Mouse (Mus musculus): Measurements from ENCODE around the gene Epop. TPM values are rescaled to one million over a fixed set of nuclear protein-coding genes. Genes with fewer than 3 reads are reported as not detected.
"Not testable (repeated sequence)": the region's sequence is repeated elsewhere in the genome, so short reads cannot be mapped to it uniquely, and the experiment has no call there.

Gene Epop
- polyA plus RNA-seq, 1 experiment = 3.3 TPM

- Histone ChIP-seq H3K27me3 (ENCODE audit: control insufficient read depth, insufficient read depth, insufficient read length) (no peaks in the 10 kb centered on the region), H3K36me3 (ENCODE audit: control insufficient read depth, insufficient read depth) (no peaks in the 10 kb centered on the region), H3ac (ENCODE audit: control insufficient read depth, insufficient read length) (no peak overlapping the region), H3K79me2 (ENCODE audit: control insufficient read depth, insufficient read depth) (no peaks in the 10 kb centered on the region), H3K4me3 (no peak overlapping the region), H3K4me2 (ENCODE audit: low read depth) (no peak overlapping the region)
- TF ChIP-seq MYOD1 (IDR thresholded peaks at IDR 0.05; ENCODE audit: control insufficient read depth in 1 of 3, insufficient read length in 2 of 3, low read depth in 2 of 3) (no peak), TCF12 (IDR thresholded peaks at IDR 0.05; ENCODE audit: insufficient read depth, poor library complexity, severe bottlenecking) (no peak), E2F4 (IDR thresholded peaks at IDR 0.05; ENCODE audit: insufficient read depth) (no peak), POLR2A (IDR thresholded peaks at IDR 0.05; ENCODE audit: insufficient read length, low read depth) (no peak), MYOG (IDR thresholded peaks at IDR 0.05; ENCODE audit: control insufficient read depth in 1 of 3, insufficient read depth in 1 of 3, insufficient read length in 2 of 3, low read depth in 2 of 3) (no peak), REST (IDR thresholded peaks at IDR 0.05; ENCODE audit: insufficient read depth, insufficient read length) (no peak), POLR2AphosphoS2 (IDR thresholded peaks at IDR 0.05; ENCODE audit: insufficient read length, low read depth) (no peak), TCF3 (IDR thresholded peaks at IDR 0.05; ENCODE audit: insufficient read length, low read depth) (no peak)
Measured at GRCm38 (mm10) chr11:97635468-97636019, 6.0 kb upstream of the Epop start.

GRCm38 (mm10) chr11:97632440-97632839, 2.9 kb upstream of the Epop start:
- not testable (repeated sequence) for H3K36me3 ChIP-seq (ENCODE audit: control insufficient read depth, insufficient read depth); H3K4me3 ChIP-seq; H3ac ChIP-seq (ENCODE audit: control insufficient read depth, insufficient read length); H3K4me2 ChIP-seq (ENCODE audit: low read depth); H3K79me2 ChIP-seq (ENCODE audit: control insufficient read depth, insufficient read depth)
- H3K27me3 ChIP-seq (ENCODE audit: control insufficient read depth, insufficient read depth, insufficient read length) = peaks cover 11% of the 10 kb centered on the region

- H3K4me3 ChIP-seq = no peak overlapping the region
- H3K27me3 ChIP-seq (ENCODE audit: control insufficient read depth, insufficient read depth, insufficient read length) = peaks cover 11% of the 10 kb centered on the region
- no peaks in the 10 kb centered on the region for H3K79me2 ChIP-seq (ENCODE audit: control insufficient read depth, insufficient read depth)
- H3ac ChIP-seq (ENCODE audit: control insufficient read depth, insufficient read length) = no peak overlapping the region
- no peak overlapping the region for H3K4me2 ChIP-seq (ENCODE audit: low read depth)
- TF ChIP-seq TCF12 (IDR thresholded peaks at IDR 0.05; ENCODE audit: insufficient read depth, poor library complexity, severe bottlenecking) = no peak
- TF ChIP-seq MAX (IDR thresholded peaks at IDR 0.05; ENCODE audit: low read depth) = peak; percentile 27
- peak; percentile 46 for TF ChIP-seq USF1 (IDR thresholded peaks at IDR 0.05; ENCODE audit: low read depth)
- no peaks in the 10 kb centered on the region for H3K36me3 ChIP-seq (ENCODE audit: control insufficient read depth, insufficient read depth)
Measured at GRCm38 (mm10) chr11:97631938-97632337, 2.4 kb upstream of the Epop start.

GRCm38 (mm10) chr11:97631500-97631899, 2.0 kb upstream of the Epop start:
- H3K79me2 ChIP-seq (ENCODE audit: control insufficient read depth, insufficient read depth) = no peaks in the 10 kb centered on the region
- no peak overlapping the region for H3ac ChIP-seq (ENCODE audit: control insufficient read depth, insufficient read length)
- H3K27me3 ChIP-seq (ENCODE audit: control insufficient read depth, insufficient read depth, insufficient read length) = peaks cover 11% of the 10 kb centered on the region
- H3K4me3 ChIP-seq = no peak overlapping the region
- no peaks in the 10 kb centered on the region for H3K36me3 ChIP-seq (ENCODE audit: control insufficient read depth, insufficient read depth)
- no peak overlapping the region for H3K4me2 ChIP-seq (ENCODE audit: low read depth)
- TF ChIP-seq POLR2A (IDR thresholded peaks at IDR 0.05; ENCODE audit: insufficient read length, low read depth) = no peak
- no peak for TF ChIP-seq USF1 (IDR thresholded peaks at IDR 0.05; ENCODE audit: low read depth)
- TF ChIP-seq CEBPB (IDR thresholded peaks at IDR 0.05; ENCODE audit: insufficient read depth, poor library complexity, severe bottlenecking) = no peak
- TF ChIP-seq MYOD1 (IDR thresholded peaks at IDR 0.05; ENCODE audit: control insufficient read depth in 1 of 3, insufficient read length in 2 of 3, low read depth in 2 of 3) = no peak
- no peak for TF ChIP-seq E2F4 (IDR thresholded peaks at IDR 0.05; ENCODE audit: insufficient read depth)
- no peak for TF ChIP-seq TCF3 (IDR thresholded peaks at IDR 0.05; ENCODE audit: insufficient read length, low read depth)
- TF ChIP-seq REST (IDR thresholded peaks at IDR 0.05; ENCODE audit: insufficient read depth, insufficient read length) = no peak
- no peak for TF ChIP-seq SRF (IDR thresholded peaks at IDR 0.05; ENCODE audit: control insufficient read depth, insufficient read length, low read depth)
- TF ChIP-seq TCF12 (IDR thresholded peaks at IDR 0.05; ENCODE audit: insufficient read depth, poor library complexity, severe bottlenecking) = no peak
- TF ChIP-seq MAX (IDR thresholded peaks at IDR 0.05; ENCODE audit: low read depth) = no peak
- no peak for TF ChIP-seq POLR2AphosphoS2 (IDR thresholded peaks at IDR 0.05; ENCODE audit: insufficient read length, low read depth)
- TF ChIP-seq MYOG (IDR thresholded peaks at IDR 0.05; ENCODE audit: control insufficient read depth in 1 of 3, insufficient read depth in 1 of 3, insufficient read length in 2 of 3, low read depth in 2 of 3) = no peak

GRCm38 (mm10) chr11:97631046-97631445, 1.5 kb upstream of the Epop start:
- Histone ChIP-seq H3K4me2 (ENCODE audit: low read depth) (no peak overlapping the region), H3K79me2 (ENCODE audit: control insufficient read depth, insufficient read depth) (no peaks in the 10 kb centered on the region), H3K4me3 (no peak overlapping the region), H3K36me3 (ENCODE audit: control insufficient read depth, insufficient read depth) (no peaks in the 10 kb centered on the region), H3ac (ENCODE audit: control insufficient read depth, insufficient read length) (no peak overlapping the region), H3K27me3 (ENCODE audit: control insufficient read depth, insufficient read depth, insufficient read length) (peaks cover 11% of the 10 kb centered on the region)
- TF ChIP-seq E2F4 (IDR thresholded peaks at IDR 0.05; ENCODE audit: insufficient read depth) (no peak), MYOD1 (IDR thresholded peaks at IDR 0.05; ENCODE audit: control insufficient read depth in 1 of 3, insufficient read length in 2 of 3, low read depth in 2 of 3) (no peak), SRF (IDR thresholded peaks at IDR 0.05; ENCODE audit: control insufficient read depth, insufficient read length, low read depth) (no peak), MAX (IDR thresholded peaks at IDR 0.05; ENCODE audit: low read depth) (no peak), POLR2A (IDR thresholded peaks at IDR 0.05; ENCODE audit: insufficient read length, low read depth) (no peak), CEBPB (IDR thresholded peaks at IDR 0.05; ENCODE audit: insufficient read depth, poor library complexity, severe bottlenecking) (no peak), POLR2AphosphoS2 (IDR thresholded peaks at IDR 0.05; ENCODE audit: insufficient read length, low read depth) (no peak), MYOG (IDR thresholded peaks at IDR 0.05; ENCODE audit: control insufficient read depth in 1 of 3, insufficient read depth in 1 of 3, insufficient read length in 2 of 3, low read depth in 2 of 3) (no peak), TCF3 (IDR thresholded peaks at IDR 0.05; ENCODE audit: insufficient read length, low read depth) (no peak), USF1 (IDR thresholded peaks at IDR 0.05; ENCODE audit: low read depth) (no peak), REST (IDR thresholded peaks at IDR 0.05; ENCODE audit: insufficient read depth, insufficient read length) (no peak), TCF12 (IDR thresholded peaks at IDR 0.05; ENCODE audit: insufficient read depth, poor library complexity, severe bottlenecking) (no peak)
